Mouse (Mus musculus): ENCODE results near the gene Wdr26.

Gene Wdr26

GRCm38 (mm10) chr1:181237332-181237731, 25.5 kb upstream of the Wdr26 start:
- peak; percentile 76 for DNase-seq (ENCODE audit: low read depth)

GRCm38 (mm10) chr1:181234326-181235035, 22.7 kb upstream of the Wdr26 start:
- peak; percentile 76 for DNase-seq (ENCODE audit: low read depth)

DNA sequence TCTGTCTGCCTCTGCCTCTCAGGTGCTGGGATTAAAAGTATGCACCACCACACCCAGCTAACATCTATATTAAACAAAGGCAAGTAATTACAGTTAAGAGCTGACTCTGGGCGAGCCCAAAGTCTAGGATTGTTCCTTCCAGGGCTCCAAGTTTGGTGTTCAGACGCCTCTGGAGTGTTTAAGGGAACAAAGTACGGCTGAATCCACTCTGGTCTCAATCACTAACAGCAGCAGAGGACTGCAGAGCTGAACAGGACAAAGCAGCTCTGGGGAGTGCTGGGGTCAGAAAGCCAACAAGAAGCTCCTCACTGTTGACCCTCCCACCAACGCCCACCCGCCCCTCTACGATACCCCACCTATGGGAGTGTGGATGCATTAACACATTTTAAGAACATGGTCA, 21.9 kb upstream of the Wdr26 start:
- no peak for DNase-seq (ENCODE audit: low read depth)

- peak; percentile 98 for DNase-seq (ENCODE audit: low read depth)
Measured at GRCm38 (mm10) chr1:181232307-181233027, 20.7 kb upstream of the Wdr26 start.

- DNase-seq (ENCODE audit: low read depth) = no peak
Measured at GRCm38 (mm10) chr1:181231821-181232220, 20.0 kb upstream of the Wdr26 start.

DNA sequence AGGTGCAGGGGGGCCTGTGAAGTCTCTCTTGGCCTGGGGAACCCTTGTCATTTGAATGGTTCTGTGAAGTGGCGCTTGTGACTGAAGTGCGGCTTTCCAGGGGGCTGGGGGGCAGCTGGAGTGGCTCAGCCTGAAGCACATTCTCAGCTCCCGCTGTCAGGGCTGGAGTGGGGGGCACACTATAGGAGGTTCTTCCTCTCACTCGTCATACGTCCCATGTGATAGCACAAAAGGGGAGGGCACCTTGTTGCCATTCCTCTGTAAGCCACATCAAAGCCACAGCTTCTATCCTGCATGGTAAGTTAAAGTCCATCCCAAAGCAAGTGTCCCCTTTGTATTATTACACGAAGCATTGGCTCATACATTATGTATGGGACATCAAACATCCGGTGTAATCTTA, 19.5 kb upstream of the Wdr26 start:
- peak; percentile 78 for DNase-seq (ENCODE audit: low read depth)

GRCm38 (mm10) chr1:181230731-181231148, 18.9 kb upstream of the Wdr26 start:
- DNase-seq (ENCODE audit: low read depth) = peak; percentile 86

DNA sequence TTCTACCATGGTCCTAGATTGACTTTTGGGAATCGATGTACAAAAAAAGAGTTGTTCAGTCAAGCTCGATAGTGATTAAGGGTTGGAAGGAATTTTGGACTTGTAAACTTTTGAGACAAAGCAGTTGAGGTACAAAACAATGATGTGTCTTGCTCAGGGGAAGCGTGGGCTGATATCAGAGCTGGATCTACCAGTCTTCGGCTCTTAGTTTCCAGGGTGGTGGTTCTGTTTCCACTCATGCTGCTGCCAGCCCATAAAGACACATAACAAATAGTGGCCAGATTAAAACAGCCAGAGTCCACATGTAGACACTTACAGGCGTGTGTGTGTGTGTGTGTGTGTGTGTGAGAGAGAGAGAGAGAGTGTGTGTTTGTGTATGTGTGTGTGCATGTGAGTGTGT, 17.2 kb upstream of the Wdr26 start:
- peak; percentile 46 for DNase-seq (ENCODE audit: low read depth)

GRCm38 (mm10) chr1:181228591-181228990, 16.8 kb upstream of the Wdr26 start:
- DNase-seq (ENCODE audit: low read depth) = no peak

- DNase-seq (ENCODE audit: low read depth) = no peak
Measured at GRCm38 (mm10) chr1:181227804-181228203, 16.0 kb upstream of the Wdr26 start.

- DNase-seq (ENCODE audit: low read depth) = peak; percentile 78
Measured at GRCm38 (mm10) chr1:181226850-181227249, 15.0 kb upstream of the Wdr26 start.

- no peak for DNase-seq (ENCODE audit: low read depth)
Measured at GRCm38 (mm10) chr1:181225281-181225680, 13.5 kb upstream of the Wdr26 start.

GRCm38 (mm10) chr1:181222041-181222440, 10.2 kb upstream of the Wdr26 start:
- DNase-seq (ENCODE audit: low read depth) = no peak

DNA sequence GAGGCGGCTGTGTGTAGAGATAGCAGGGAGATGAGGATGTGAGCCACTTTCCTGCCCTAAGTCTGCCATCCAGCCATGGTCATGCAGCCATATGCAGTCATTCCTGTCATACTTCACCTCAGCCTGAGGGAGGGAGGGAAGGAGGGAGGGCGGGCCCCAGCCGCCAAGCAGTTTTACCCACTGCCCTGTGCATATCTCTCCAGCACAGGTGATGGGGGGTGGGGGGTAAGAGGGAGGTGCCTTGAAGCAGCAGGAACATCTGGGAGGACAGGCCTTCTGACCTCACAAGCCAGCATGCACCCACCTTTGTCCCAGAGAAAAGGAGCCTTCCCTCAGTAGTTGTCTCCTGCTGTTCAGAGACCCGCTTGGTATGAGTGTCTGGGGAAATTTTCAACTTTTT, 4.5 kb upstream of the Wdr26 start:
- peak; percentile 19 for DNase-seq (ENCODE audit: low read depth)

DNA sequence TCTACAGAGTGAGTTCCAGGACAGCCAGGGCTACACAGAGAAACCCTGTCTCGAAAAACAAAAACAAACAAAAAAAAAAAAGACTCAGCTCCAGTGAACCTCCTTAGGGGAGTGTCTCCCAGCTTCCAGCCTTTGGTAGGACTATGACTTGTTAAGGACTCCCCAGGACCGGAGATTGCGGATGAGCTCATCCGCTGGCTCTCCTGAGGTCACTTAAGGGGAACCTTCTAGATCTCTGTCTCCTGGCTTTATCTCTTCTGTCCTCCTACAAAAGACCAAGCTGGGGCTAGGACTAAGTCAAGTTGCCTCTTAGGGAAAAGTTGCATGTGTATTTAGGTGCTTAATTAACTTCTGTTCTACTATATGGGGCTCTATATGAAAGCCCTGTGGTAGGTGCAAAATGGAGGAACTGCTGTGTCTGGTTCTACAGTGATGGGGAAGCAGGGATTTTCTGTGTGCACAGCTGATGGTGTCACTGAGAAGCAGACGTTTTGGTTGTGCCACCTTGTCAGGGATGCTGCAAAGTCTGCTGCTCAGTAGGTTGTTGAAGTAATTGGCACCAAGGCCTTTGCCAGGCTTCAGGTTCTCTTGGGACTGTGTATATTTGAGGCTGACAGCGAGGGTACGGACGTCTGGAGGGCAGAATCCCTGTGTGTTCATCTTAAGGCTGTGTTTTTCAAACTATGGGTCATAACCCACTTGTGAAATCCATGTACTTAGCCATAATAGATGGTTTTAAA, 2.7 kb upstream of the Wdr26 start:
- DNase-seq (ENCODE audit: low read depth) = peak; percentile 27

- DNase-seq (ENCODE audit: low read depth) = no peak
Measured at GRCm38 (mm10) chr1:181211403-181211919, 340 bp downstream of the Wdr26 start.

DNA sequence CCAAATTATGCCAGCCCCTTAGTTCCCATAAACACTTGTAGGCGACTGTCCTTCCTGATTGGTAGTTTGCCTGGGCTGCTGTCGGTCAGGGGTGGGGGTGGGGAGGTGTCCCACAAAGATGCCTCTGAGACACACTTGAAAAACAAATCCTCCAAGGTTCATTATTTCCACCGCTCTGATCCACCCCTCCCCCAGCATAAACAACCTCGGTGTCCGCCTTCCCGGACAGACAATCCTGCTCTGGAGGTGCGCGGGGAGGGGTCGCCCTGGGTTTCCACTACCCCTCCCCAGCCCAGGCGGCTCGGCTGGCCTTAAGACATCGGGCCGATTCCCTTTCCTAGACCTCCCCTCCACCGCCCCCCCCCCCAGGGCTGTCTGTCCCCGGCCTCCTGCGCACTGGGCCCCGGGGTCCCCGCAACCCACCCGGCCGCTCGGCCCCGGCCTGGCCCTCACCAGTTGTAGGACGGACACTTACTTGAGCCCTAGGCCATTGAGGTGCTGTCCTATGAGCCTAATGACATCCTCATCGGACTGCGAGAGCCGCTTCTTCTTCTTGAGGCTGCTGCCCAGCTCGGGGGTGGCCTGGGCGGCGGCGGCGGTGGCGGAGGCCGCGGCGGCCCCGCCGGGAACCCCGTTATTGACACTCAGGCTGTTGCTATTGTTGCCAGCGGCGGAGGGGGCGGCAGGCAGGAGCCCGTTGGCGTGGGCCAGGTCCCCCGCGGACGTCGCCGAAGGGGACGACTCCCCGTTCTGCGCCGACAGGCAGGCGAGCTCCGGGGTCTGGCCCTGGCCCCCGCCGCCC, 999 bp downstream of the Wdr26 start:
- DNase-seq (ENCODE audit: low read depth) = peak; percentile 67

GRCm38 (mm10) chr1:181210147-181210546, 1.7 kb downstream of the Wdr26 start:
- DNase-seq (ENCODE audit: low read depth) = no peak

GRCm38 (mm10) chr1:181199446-181199845, 12.4 kb downstream of the Wdr26 start:
- no peak for DNase-seq (ENCODE audit: low read depth)

GRCm38 (mm10) chr1:181188925-181189324, 22.9 kb downstream of the Wdr26 start:
- no peak for DNase-seq (ENCODE audit: low read depth)

- DNase-seq (ENCODE audit: low read depth) = peak; percentile 67
Measured at GRCm38 (mm10) chr1:181170210-181170609, 41.6 kb downstream of the Wdr26 start.

DNA sequence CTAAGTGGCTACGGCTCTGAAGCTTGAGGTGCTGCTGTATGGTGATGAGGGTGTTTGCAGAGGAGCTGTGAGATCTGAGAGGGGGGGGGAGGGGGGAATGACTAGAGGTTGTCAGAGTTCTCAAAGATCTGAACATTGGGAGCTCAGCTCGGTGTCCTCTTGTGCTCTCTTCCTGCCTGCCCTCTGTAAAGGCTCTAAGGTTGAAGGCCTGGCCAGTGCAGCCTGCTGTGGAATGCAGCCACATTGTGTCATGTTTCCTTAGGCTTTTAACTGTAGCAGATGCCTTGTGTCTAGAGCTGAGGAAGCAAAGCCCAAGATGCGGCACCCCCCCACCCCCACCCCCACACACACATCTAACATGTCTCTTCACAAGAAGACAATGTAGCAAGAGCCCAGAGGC, 43.4 kb downstream of the Wdr26 start:
- DNase-seq (ENCODE audit: low read depth) = no peak

Measured in 416B (cell line).